Mouse (Mus musculus): ENCODE data around the gene Gm36210. TPM values are rescaled to one million over a fixed set of nuclear protein-coding genes. Genes with fewer than 3 reads are reported as not detected.

Gene Gm36210
- total and polyA plus RNA-seq, 3 experiments: 0.15 to 0.97 TPM; not detected in 1

DNA sequence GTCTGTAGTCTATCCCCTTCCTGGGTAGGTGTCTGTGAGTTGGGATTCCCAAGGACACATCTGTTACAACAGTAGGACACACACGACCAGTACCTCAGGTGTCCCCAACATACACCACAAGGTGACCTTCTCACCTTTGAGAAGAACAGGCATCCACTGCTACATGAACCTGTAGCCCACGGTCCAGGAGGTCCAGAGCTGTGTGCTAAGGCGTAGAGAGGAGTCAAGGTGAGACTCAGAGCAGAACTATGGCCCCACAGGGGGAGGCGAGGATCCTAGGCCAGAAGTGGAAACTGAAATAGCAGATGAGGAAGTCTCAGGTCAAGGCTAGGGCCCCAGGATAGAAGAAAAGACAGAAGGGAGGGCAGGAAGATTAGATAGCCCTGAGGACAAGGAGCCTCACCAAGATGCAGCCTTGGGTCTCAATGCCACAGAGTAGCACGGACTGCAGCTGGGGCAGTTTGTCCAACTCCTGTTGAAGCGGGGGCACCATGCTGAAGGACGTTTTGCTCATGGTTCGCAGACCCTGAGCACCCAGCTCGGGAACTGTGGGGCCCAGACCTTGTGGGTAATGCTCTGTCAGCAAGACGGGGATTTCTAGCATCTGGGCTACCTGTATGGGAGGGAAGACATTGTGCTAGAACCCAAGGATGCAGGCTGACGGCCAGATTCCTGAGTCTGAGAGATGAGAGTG, 55.5 kb downstream of the Gm36210 start:
- H3K27me3 ChIP-seq (ENCODE audit: control insufficient read depth in 1 of 2, insufficient read depth in 2 of 2, low read length in 2 of 2): no peaks in the 10 kb centered on the region
- TF ChIP-seq NELFE (IDR thresholded peaks at IDR 0.05; ENCODE audit: low read depth, low read length) (no peak), GATA1 (IDR thresholded peaks at IDR 0.05; ENCODE audit: low read depth, low read length) (no peak), USF1 (IDR thresholded peaks at IDR 0.05; ENCODE audit: low read depth, low read length) (no peak), POLR2AphosphoS5 (IDR thresholded peaks at IDR 0.05; ENCODE audit: borderline replicate concordance, low read depth, low read length) (no peak), ETS1 (IDR thresholded peaks at IDR 0.05; ENCODE audit: low read depth, low read length) (no peak), EP300 (IDR thresholded peaks at IDR 0.05; ENCODE audit: low read depth in 1 of 2, low read length in 2 of 2) (no peak), POLR2AphosphoS2 (IDR thresholded peaks at IDR 0.05; ENCODE audit: low read length) (no peak), CHD2 (IDR thresholded peaks at IDR 0.05; ENCODE audit: low read length) (no peak), MEF2A (IDR thresholded peaks at IDR 0.05; ENCODE audit: extremely low read depth, insufficient replicate concordance, low read depth, low read length, poor library complexity, severe bottlenecking) (no peak), MYC (IDR thresholded peaks at IDR 0.05; ENCODE audit: low read depth, low read length) (no peak), CHD1 (IDR thresholded peaks at IDR 0.05; ENCODE audit: low read depth, low read length) (no peak), KAT2A (conservative IDR thresholded peaks at IDR 0.05; ENCODE audit: low read depth, low read length) (no peak), JUND (IDR thresholded peaks at IDR 0.05; ENCODE audit: low read depth, low read length) (no peak), SIN3A (IDR thresholded peaks at IDR 0.05; ENCODE audit: low read length) (no peak), ZC3H11A (IDR thresholded peaks at IDR 0.05; ENCODE audit: low read depth, low read length) (no peak)
- no peak for DNase-seq (ENCODE audit: low read depth, low spot score)
- H3K4me1 ChIP-seq (ENCODE audit: control insufficient read depth in 1 of 2, insufficient read depth in 2 of 2, low read length in 2 of 2): no peaks in the 10 kb centered on the region
- no peaks in the 10 kb centered on the region for H3K79me2 ChIP-seq (ENCODE audit: control insufficient read depth, insufficient read depth, low read length, poor library complexity)
- no peaks in the 10 kb centered on the region for H3K9me3 ChIP-seq (replicated peaks; ENCODE audit: insufficient read depth, low read length)
- no peaks in the 10 kb centered on the region for H3K36me3 ChIP-seq (ENCODE audit: control insufficient read depth in 1 of 2, insufficient read depth in 2 of 2, low read length in 2 of 2)
- H3K4me3 ChIP-seq (ENCODE audit: control insufficient read depth in 1 of 2, insufficient read depth in 1 of 2, low read depth in 2 of 2, low read length in 2 of 2): no peak overlapping the region
- H3K9ac ChIP-seq (ENCODE audit: control insufficient read depth, low read depth, low read length, poor library complexity, severe bottlenecking): no peak overlapping the region
- H3K27ac ChIP-seq (ENCODE audit: control insufficient read depth, low read depth, low read length): no peak overlapping the region

DNA sequence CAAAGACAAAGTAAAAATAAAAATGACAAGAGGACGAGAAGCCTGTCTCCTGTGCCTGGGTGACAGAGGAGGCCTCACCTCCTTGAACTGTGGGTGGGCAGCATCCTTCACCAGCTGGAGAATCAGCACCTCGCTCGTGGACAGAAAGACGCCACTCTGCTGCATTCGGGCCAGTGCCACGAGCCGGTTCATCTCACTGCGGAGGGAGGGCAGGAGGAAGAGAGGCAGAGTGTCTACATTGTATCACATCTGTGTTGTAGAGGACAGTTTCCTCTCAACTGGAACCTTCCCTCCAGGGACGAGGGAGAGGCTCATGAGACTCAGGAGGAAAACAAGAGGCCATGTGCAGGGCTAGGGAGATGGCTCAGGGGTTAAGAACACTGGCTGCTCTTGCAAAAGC, 56.9 kb downstream of the Gm36210 start:
- Histone ChIP-seq H3K27ac (ENCODE audit: control insufficient read depth, low read depth, low read length) (no peak overlapping the region), H3K27me3 (ENCODE audit: control insufficient read depth in 1 of 2, insufficient read depth in 2 of 2, low read length in 2 of 2) (no peaks in the 10 kb centered on the region), H3K79me2 (ENCODE audit: control insufficient read depth, insufficient read depth, low read length, poor library complexity) (no peaks in the 10 kb centered on the region), H3K9me3 (replicated peaks; ENCODE audit: insufficient read depth, low read length) (no peaks in the 10 kb centered on the region), H3K36me3 (ENCODE audit: control insufficient read depth in 1 of 2, insufficient read depth in 2 of 2, low read length in 2 of 2) (no peaks in the 10 kb centered on the region), H3K4me3 (ENCODE audit: control insufficient read depth in 1 of 2, insufficient read depth in 1 of 2, low read depth in 2 of 2, low read length in 2 of 2) (peak overlapping the region; percentile 52 to 73; a peak in 3 of 4 replicates), H3K9ac (ENCODE audit: control insufficient read depth, low read depth, low read length, poor library complexity, severe bottlenecking) (no peak overlapping the region), H3K4me1 (ENCODE audit: control insufficient read depth in 1 of 2, insufficient read depth in 2 of 2, low read length in 2 of 2) (no peaks in the 10 kb centered on the region)
- TF ChIP-seq EP300 (IDR thresholded peaks at IDR 0.05; ENCODE audit: low read depth in 1 of 2, low read length in 2 of 2) (no peak), SIN3A (IDR thresholded peaks at IDR 0.05; ENCODE audit: low read length) (no peak), E2F4 (IDR thresholded peaks at IDR 0.05; ENCODE audit: borderline replicate concordance, low read depth, low read length) (no peak), ZKSCAN1 (IDR thresholded peaks at IDR 0.05; ENCODE audit: low read depth, low read length) (no peak), MYC (IDR thresholded peaks at IDR 0.05; ENCODE audit: low read depth, low read length) (no peak)
- no peak for DNase-seq (ENCODE audit: low read depth, low spot score)

Other genes starting within 250 kb of the Gm36210 start
Only the 30 nearest of the 34 such genes appear.
- not detected in 2 replicates for gene Brsk1, start 215.9 kb downstream of the Gm36210 start, total RNA-seq (2012; rRNA removed)
- gene Brsk1, start 215.9 kb downstream of the Gm36210 start, polyA plus RNA-seq (2012; ENCODE audit: insufficient read depth in 1 of 2, insufficient read length in 2 of 2, low read depth in 1 of 2, low replicate concordance in 2 of 2, missing spikeins in 1 of 2): under 1 TPM in 1 of 2 experiments, not detected in 1; 0.06 TPM
- gene Tmem150b, start 181.3 kb downstream of the Gm36210 start, total RNA-seq (2012; rRNA removed): 0.31 and 0.39 TPM in 2 replicates
- gene Tmem150b, start 181.3 kb downstream of the Gm36210 start, polyA plus RNA-seq (2012; ENCODE audit: insufficient read depth in 1 of 2, insufficient read length in 2 of 2, low read depth in 1 of 2, low replicate concordance in 2 of 2, missing spikeins in 1 of 2): 1 to 10 TPM in 1 of 2 experiments, not detected in 1; 1.4 TPM
- gene Kmt5c, start 166.4 kb downstream of the Gm36210 start, total RNA-seq (2012; rRNA removed): 21.0 and 21.8 TPM in 2 replicates
- 10 to 100 TPM in 1 of 2 experiments, not detected in 1; 60.2 TPM for gene Kmt5c, start 166.4 kb downstream of the Gm36210 start, polyA plus RNA-seq (2012; ENCODE audit: insufficient read depth in 1 of 2, insufficient read length in 2 of 2, low read depth in 1 of 2, low replicate concordance in 2 of 2, missing spikeins in 1 of 2)
- 4.6 and 8.7 TPM in 2 replicates for gene Cox6b2, start 153.4 kb downstream of the Gm36210 start, total RNA-seq (2012; rRNA removed)
- 10 to 100 TPM in 1 of 2 experiments, not detected in 1; 36.3 TPM for gene Cox6b2, start 153.4 kb downstream of the Gm36210 start, polyA plus RNA-seq (2012; ENCODE audit: insufficient read depth in 1 of 2, insufficient read length in 2 of 2, low read depth in 1 of 2, low replicate concordance in 2 of 2, missing spikeins in 1 of 2)
- not detected in 2 replicates for gene Fam71e2, start 135.2 kb downstream of the Gm36210 start, total RNA-seq (2012; rRNA removed)
- not detected for gene Fam71e2, start 135.2 kb downstream of the Gm36210 start, polyA plus RNA-seq (2012; ENCODE audit: insufficient read depth in 1 of 2, insufficient read length in 2 of 2, low read depth in 1 of 2, low replicate concordance in 2 of 2, missing spikeins in 1 of 2)
- 0.12 TPM in 1 of 2 replicates, not detected in the other for gene Il11, start 123.7 kb downstream of the Gm36210 start, total RNA-seq (2012; rRNA removed)
- under 1 TPM in 1 of 2 experiments, not detected in 1; 0.07 TPM for gene Il11, start 123.7 kb downstream of the Gm36210 start, polyA plus RNA-seq (2012; ENCODE audit: insufficient read depth in 1 of 2, insufficient read length in 2 of 2, low read depth in 1 of 2, low replicate concordance in 2 of 2, missing spikeins in 1 of 2)
- gene Tmem190, start 123.6 kb downstream of the Gm36210 start, total RNA-seq (2012; rRNA removed): not detected in 2 replicates
- 1 to 10 TPM in 1 of 2 experiments, not detected in 1; 1.6 TPM for gene Tmem190, start 123.6 kb downstream of the Gm36210 start, polyA plus RNA-seq (2012; ENCODE audit: insufficient read depth in 1 of 2, insufficient read length in 2 of 2, low read depth in 1 of 2, low replicate concordance in 2 of 2, missing spikeins in 1 of 2)
- gene Tmem238, start 116.9 kb downstream of the Gm36210 start, total RNA-seq (2012; rRNA removed): 20.9 and 23.8 TPM in 2 replicates
- 10 to 100 TPM in 1 of 2 experiments, not detected in 1; 31.3 TPM for gene Tmem238, start 116.9 kb downstream of the Gm36210 start, polyA plus RNA-seq (2012; ENCODE audit: insufficient read depth in 1 of 2, insufficient read length in 2 of 2, low read depth in 1 of 2, low replicate concordance in 2 of 2, missing spikeins in 1 of 2)
- gene Rpl28, start 113.6 kb downstream of the Gm36210 start, total RNA-seq (2012; rRNA removed): 2,026 and 2,264 TPM in 2 replicates
- 1,000 to 10,000 TPM in 1 of 2 experiments, 100 to 1,000 TPM in 1; 1,000 to 9,991 TPM for gene Rpl28, start 113.6 kb downstream of the Gm36210 start, polyA plus RNA-seq (2012; ENCODE audit: insufficient read depth in 1 of 2, insufficient read length in 2 of 2, low read depth in 1 of 2, low replicate concordance in 2 of 2, missing spikeins in 1 of 2)
- gene Ube2s, start 93.9 kb downstream of the Gm36210 start, total RNA-seq (2012; rRNA removed): 341 and 346 TPM in 2 replicates
- gene Ube2s, start 93.9 kb downstream of the Gm36210 start, polyA plus RNA-seq (2012; ENCODE audit: insufficient read depth in 1 of 2, insufficient read length in 2 of 2, low read depth in 1 of 2, low replicate concordance in 2 of 2, missing spikeins in 1 of 2): 100 to 1,000 TPM in 1 of 2 experiments, not detected in 1; 740 TPM
- not detected in 2 replicates for gene Shisa7, start 61.8 kb downstream of the Gm36210 start, total RNA-seq (2012; rRNA removed)
- gene Shisa7, start 61.8 kb downstream of the Gm36210 start, polyA plus RNA-seq (2012; ENCODE audit: insufficient read depth in 1 of 2, insufficient read length in 2 of 2, low read depth in 1 of 2, low replicate concordance in 2 of 2, missing spikeins in 1 of 2): under 1 TPM in 1 of 2 experiments, not detected in 1; 0.07 TPM
- 2.6 and 2.8 TPM in 2 replicates for gene Isoc2b, start 36.3 kb downstream of the Gm36210 start, total RNA-seq (2012; rRNA removed)
- gene Isoc2b, start 36.3 kb downstream of the Gm36210 start, polyA plus RNA-seq (2012; ENCODE audit: insufficient read depth in 1 of 2, insufficient read length in 2 of 2, low read depth in 1 of 2, low replicate concordance in 2 of 2, missing spikeins in 1 of 2): 1 to 10 TPM in 1 of 2 experiments, not detected in 1; 3.0 TPM
- gene Isoc2a, start 29.4 kb downstream of the Gm36210 start, total RNA-seq (2012; rRNA removed): 11.1 and 12.4 TPM in 2 replicates
- gene Isoc2a, start 29.4 kb downstream of the Gm36210 start, polyA plus RNA-seq (2012; ENCODE audit: insufficient read depth in 1 of 2, insufficient read length in 2 of 2, low read depth in 1 of 2, low replicate concordance in 2 of 2, missing spikeins in 1 of 2): 10 to 100 TPM in 1 of 2 experiments, not detected in 1; 20.6 TPM
- gene Zfp628, start 8.7 kb upstream of the Gm36210 start, total RNA-seq (2012; rRNA removed): 2.5 and 3.3 TPM in 2 replicates
- gene Zfp628, start 8.7 kb upstream of the Gm36210 start, polyA plus RNA-seq (2012; ENCODE audit: insufficient read depth in 1 of 2, insufficient read length in 2 of 2, low read depth in 1 of 2, low replicate concordance in 2 of 2, missing spikeins in 1 of 2): 10 to 100 TPM in 1 of 2 experiments, not detected in 1; 17.6 TPM
- 0.81 and 0.85 TPM in 2 replicates for gene Nat14, start 15.5 kb upstream of the Gm36210 start, total RNA-seq (2012; rRNA removed)
- gene Nat14, start 15.5 kb upstream of the Gm36210 start, polyA plus RNA-seq (2012; ENCODE audit: insufficient read depth in 1 of 2, insufficient read length in 2 of 2, low read depth in 1 of 2, low replicate concordance in 2 of 2, missing spikeins in 1 of 2): 1 to 10 TPM in 1 of 2 experiments, not detected in 1; 1.9 TPM
- 0.04 TPM in 1 of 2 replicates, not detected in the other for gene Ssc5d, start 19.3 kb upstream of the Gm36210 start, total RNA-seq (2012; rRNA removed)
- gene Ssc5d, start 19.3 kb upstream of the Gm36210 start, polyA plus RNA-seq (2012; ENCODE audit: insufficient read depth in 1 of 2, insufficient read length in 2 of 2, low read depth in 1 of 2, low replicate concordance in 2 of 2, missing spikeins in 1 of 2): under 1 TPM in 1 of 2 experiments, not detected in 1; 0.17 TPM
- not detected in 2 replicates for gene Sbk2, start 57.9 kb upstream of the Gm36210 start, total RNA-seq (2012; rRNA removed)
- gene Sbk2, start 57.9 kb upstream of the Gm36210 start, polyA plus RNA-seq (2012; ENCODE audit: insufficient read depth in 1 of 2, insufficient read length in 2 of 2, low read depth in 1 of 2, low replicate concordance in 2 of 2, missing spikeins in 1 of 2): not detected
- not detected in 2 replicates for gene Sbk3, start 64.7 kb upstream of the Gm36210 start, total RNA-seq (2012; rRNA removed)
- gene Sbk3, start 64.7 kb upstream of the Gm36210 start, polyA plus RNA-seq (2012; ENCODE audit: insufficient read depth in 1 of 2, insufficient read length in 2 of 2, low read depth in 1 of 2, low replicate concordance in 2 of 2, missing spikeins in 1 of 2): not detected
- gene Zfp579, start 89.6 kb upstream of the Gm36210 start, total RNA-seq (2012; rRNA removed): 0.42 and 0.54 TPM in 2 replicates
- 1 to 10 TPM in 1 of 2 experiments, not detected in 1; 3.6 TPM for gene Zfp579, start 89.6 kb upstream of the Gm36210 start, polyA plus RNA-seq (2012; ENCODE audit: insufficient read depth in 1 of 2, insufficient read length in 2 of 2, low read depth in 1 of 2, low replicate concordance in 2 of 2, missing spikeins in 1 of 2)
- 9.2 and 9.4 TPM in 2 replicates for gene Zfp524, start 107.9 kb upstream of the Gm36210 start, total RNA-seq (2012; rRNA removed)
- gene Zfp524, start 107.9 kb upstream of the Gm36210 start, polyA plus RNA-seq (2012; ENCODE audit: insufficient read depth in 1 of 2, insufficient read length in 2 of 2, low read depth in 1 of 2, low replicate concordance in 2 of 2, missing spikeins in 1 of 2): 10 to 100 TPM in 1 of 2 experiments, not detected in 1; 12.7 TPM
- gene Fiz1, start 108.2 kb upstream of the Gm36210 start, total RNA-seq (2012; rRNA removed): 27.5 and 28.1 TPM in 2 replicates
- 10 to 100 TPM in 1 of 2 experiments, not detected in 1; 56.5 TPM for gene Fiz1, start 108.2 kb upstream of the Gm36210 start, polyA plus RNA-seq (2012; ENCODE audit: insufficient read depth in 1 of 2, insufficient read length in 2 of 2, low read depth in 1 of 2, low replicate concordance in 2 of 2, missing spikeins in 1 of 2)
- gene Gm44973, start 109.0 kb upstream of the Gm36210 start, total RNA-seq (2012; rRNA removed): not detected in 2 replicates
- 1 to 10 TPM in 1 of 2 experiments, not detected in 1; 7.9 TPM for gene Gm44973, start 109.0 kb upstream of the Gm36210 start, polyA plus RNA-seq (2012; ENCODE audit: insufficient read depth in 1 of 2, insufficient read length in 2 of 2, low read depth in 1 of 2, low replicate concordance in 2 of 2, missing spikeins in 1 of 2)
- 12.2 and 12.7 TPM in 2 replicates for gene Zfp865, start 113.9 kb upstream of the Gm36210 start, total RNA-seq (2012; rRNA removed)
- gene Zfp865, start 113.9 kb upstream of the Gm36210 start, polyA plus RNA-seq (2012; ENCODE audit: insufficient read depth in 1 of 2, insufficient read length in 2 of 2, low read depth in 1 of 2, low replicate concordance in 2 of 2, missing spikeins in 1 of 2): 10 to 100 TPM in 1 of 2 experiments, not detected in 1; 34.6 TPM
- gene Ccdc106, start 114.0 kb upstream of the Gm36210 start, total RNA-seq (2012; rRNA removed): 0.39 and 0.50 TPM in 2 replicates
- under 1 TPM in 1 of 2 experiments, not detected in 1; 0.82 TPM for gene Ccdc106, start 114.0 kb upstream of the Gm36210 start, polyA plus RNA-seq (2012; ENCODE audit: insufficient read depth in 1 of 2, insufficient read length in 2 of 2, low read depth in 1 of 2, low replicate concordance in 2 of 2, missing spikeins in 1 of 2)
- gene 4632433K11Rik, start 127.6 kb upstream of the Gm36210 start, total RNA-seq (2012; rRNA removed): not detected in 2 replicates
- not detected for gene 4632433K11Rik, start 127.6 kb upstream of the Gm36210 start, polyA plus RNA-seq (2012; ENCODE audit: insufficient read depth in 1 of 2, insufficient read length in 2 of 2, low read depth in 1 of 2, low replicate concordance in 2 of 2, missing spikeins in 1 of 2)
- gene Zfp784, start 131.9 kb upstream of the Gm36210 start, total RNA-seq (2012; rRNA removed): 0.96 and 1.2 TPM in 2 replicates
- gene Zfp784, start 131.9 kb upstream of the Gm36210 start, polyA plus RNA-seq (2012; ENCODE audit: insufficient read depth in 1 of 2, insufficient read length in 2 of 2, low read depth in 1 of 2, low replicate concordance in 2 of 2, missing spikeins in 1 of 2): 1 to 10 TPM in 1 of 2 experiments, not detected in 1; 2.9 TPM
- gene Zfp580, start 145.0 kb upstream of the Gm36210 start, total RNA-seq (2012; rRNA removed): 1.0 and 1.7 TPM in 2 replicates
- gene Zfp580, start 145.0 kb upstream of the Gm36210 start, polyA plus RNA-seq (2012; ENCODE audit: insufficient read depth in 1 of 2, insufficient read length in 2 of 2, low read depth in 1 of 2, low replicate concordance in 2 of 2, missing spikeins in 1 of 2): 10 to 100 TPM in 1 of 2 experiments, not detected in 1; 19.9 TPM
- 301 and 311 TPM in 2 replicates for gene U2af2, start 155.6 kb upstream of the Gm36210 start, total RNA-seq (2012; rRNA removed)
- gene U2af2, start 155.6 kb upstream of the Gm36210 start, polyA plus RNA-seq (2012; ENCODE audit: insufficient read depth in 1 of 2, insufficient read length in 2 of 2, low read depth in 1 of 2, low replicate concordance in 2 of 2, missing spikeins in 1 of 2): 100 to 1,000 TPM; 477 to 491 TPM
- 72.3 and 75.5 TPM in 2 replicates for gene Epn1, start 173.7 kb upstream of the Gm36210 start, total RNA-seq (2012; rRNA removed)
- 100 to 1,000 TPM in 1 of 2 experiments, not detected in 1; 147 TPM for gene Epn1, start 173.7 kb upstream of the Gm36210 start, polyA plus RNA-seq (2012; ENCODE audit: insufficient read depth in 1 of 2, insufficient read length in 2 of 2, low read depth in 1 of 2, low replicate concordance in 2 of 2, missing spikeins in 1 of 2)
- not detected in 2 replicates for gene Rfpl4, start 210.4 kb upstream of the Gm36210 start, total RNA-seq (2012; rRNA removed)
- gene Rfpl4, start 210.4 kb upstream of the Gm36210 start, polyA plus RNA-seq (2012; ENCODE audit: insufficient read depth in 1 of 2, insufficient read length in 2 of 2, low read depth in 1 of 2, low replicate concordance in 2 of 2, missing spikeins in 1 of 2): not detected

All from MEL (cell line).